Mouse (Mus musculus): ENCODE results near the gene 2310039H08Rik.

GRCm38 (mm10) chr17:46747234-46747633 lies 25.2 kb upstream of the 2310039H08Rik start:
- TF ChIP-seq MAX (IDR thresholded peaks at IDR 0.05; ENCODE audit: low read depth), result no peak
- TF ChIP-seq POLR2A (IDR thresholded peaks at IDR 0.05; ENCODE audit: insufficient read length, low read depth), result no peak
